Mouse (Mus musculus): Measurements from ENCODE around the gene Cd48.
"Not testable (repeated sequence)": the region's sequence is repeated elsewhere in the genome, so short reads cannot be mapped to it uniquely, and the experiment has no call there.

The Cd48 gene

GRCm38 (mm10) chr1:171687320-171687719 lies 5.5 kb downstream of the Cd48 start:
- no peak for DNase-seq (ENCODE audit: low read depth in 1 of 2, low spot score in 2 of 2)

DNA sequence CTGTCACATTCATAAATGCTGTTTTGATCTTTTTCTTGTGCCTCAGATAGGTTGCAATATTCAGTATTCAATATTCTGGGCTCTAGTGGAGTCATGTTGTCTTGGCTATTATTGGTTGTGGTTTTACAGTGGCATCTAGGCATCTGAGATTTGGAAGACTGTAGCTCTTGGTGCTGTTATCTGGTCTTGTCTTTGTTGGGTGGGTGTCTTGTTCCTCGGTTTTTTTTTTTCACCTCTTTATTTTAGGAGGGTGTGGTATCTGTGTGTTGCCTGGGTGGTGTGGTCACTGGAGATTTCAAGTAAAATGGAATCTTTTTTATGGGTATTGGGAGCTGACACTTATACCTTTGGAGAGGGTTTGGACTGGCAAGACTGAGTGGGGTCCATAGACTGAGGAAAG lies 12.1 kb downstream of the Cd48 start:
- no peak for DNase-seq (ENCODE audit: low read depth in 1 of 2, low spot score in 2 of 2)

GRCm38 (mm10) chr1:171698983-171699382 lies 17.2 kb downstream of the Cd48 start:
- peak in 1 of 2 experiments; percentile 40 for DNase-seq (ENCODE audit: low read depth in 1 of 2, low spot score in 2 of 2)

DNA sequence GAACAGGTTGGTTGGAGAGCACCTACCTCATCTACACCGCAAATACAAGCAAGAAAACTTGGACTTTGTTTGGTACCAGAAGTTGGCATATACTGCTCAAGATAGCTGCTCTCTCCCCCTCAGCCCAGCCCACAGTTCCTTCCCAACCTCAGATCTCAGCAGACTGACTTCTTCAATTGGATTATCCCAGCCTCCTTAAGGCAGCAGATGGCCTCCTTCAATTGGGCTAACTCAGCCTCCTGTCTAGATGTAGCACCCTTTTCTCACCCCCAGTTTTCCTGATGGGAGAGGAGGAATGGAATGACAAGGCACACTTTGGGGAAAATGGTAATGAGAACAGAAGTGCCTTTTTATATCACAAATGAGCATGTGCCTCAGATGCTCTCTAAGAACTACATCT lies 31.9 kb downstream of the Cd48 start:
- not testable (repeated sequence) for DNase-seq (ENCODE audit: low read depth in 1 of 2, low spot score in 2 of 2)

- DNase-seq (ENCODE audit: low read depth in 1 of 2, low spot score in 2 of 2), result no peak
These were observed 33.6 kb downstream of the Cd48 start for GRCm38 (mm10) chr1:171715434-171715833.

DNA sequence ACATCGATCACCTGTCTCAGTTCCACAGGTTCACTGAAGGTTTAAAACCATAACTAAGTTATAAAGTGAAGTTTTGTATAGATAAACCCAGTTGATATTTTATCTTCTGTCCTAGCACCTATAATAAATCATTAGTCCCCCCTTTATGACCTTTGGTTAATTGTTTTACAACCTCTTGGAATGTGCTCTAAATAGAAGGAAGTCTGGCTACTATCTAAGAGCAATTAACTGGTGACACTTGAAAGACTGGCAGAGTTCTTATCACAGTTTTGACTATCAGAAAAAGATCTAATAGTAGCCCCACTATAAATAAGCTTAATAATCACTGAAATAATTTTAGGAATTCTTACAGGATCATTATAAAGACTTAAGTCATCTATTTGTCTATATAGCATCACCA lies 34.4 kb downstream of the Cd48 start:
- DNase-seq (ENCODE audit: low read depth in 1 of 2, low spot score in 2 of 2), result no peak

DNA sequence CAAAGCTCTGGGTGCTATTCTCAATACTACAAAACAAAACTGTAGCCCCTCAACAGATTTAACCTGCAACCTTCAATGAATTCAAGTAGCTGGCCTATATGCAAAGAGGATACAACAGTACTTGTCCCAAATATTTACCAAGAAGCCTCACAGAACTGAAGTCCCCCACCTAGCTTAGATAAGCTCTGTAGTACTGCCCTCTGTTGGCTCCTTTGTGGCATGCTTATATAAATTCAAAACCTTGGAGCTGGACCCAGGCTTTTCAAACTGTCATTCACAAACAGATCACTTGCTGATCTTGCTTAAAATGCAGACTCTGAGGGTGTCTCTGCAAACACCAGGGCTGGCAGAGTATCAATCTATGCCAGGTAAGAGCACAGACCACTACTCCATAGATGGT lies 49.4 kb downstream of the Cd48 start:
- DNase-seq (ENCODE audit: low read depth in 1 of 2, low spot score in 2 of 2), result no peak

GRCm38 (mm10) chr1:171734898-171735297 lies 53.1 kb downstream of the Cd48 start:
- DNase-seq (ENCODE audit: low read depth in 1 of 2, low spot score in 2 of 2), result no peak

GRCm38 (mm10) chr1:171748127-171748969 lies 66.5 kb downstream of the Cd48 start:
- no peak for DNase-seq (ENCODE audit: low read depth in 1 of 2, low spot score in 2 of 2)

Measured in monocyte, adult 2 months (primary cell).